Mouse (Mus musculus) gastrocnemius, postnatal 25 days (tissue): Measurements from ENCODE around the gene Nadk. TPM values are rescaled to one million over a fixed set of nuclear protein-coding genes. Genes with fewer than 3 reads are reported as not detected.

Source experiments
- DNase-seq: peaks from one replicate; pipeline ENCODE4 v3.0.0; 2022
- total RNA-seq, 2 experiments: library from RNA; stranded (reverse); gene quantifications; 1 replicate in 1 of 2; 2 replicates in 1 of 2; pipeline ENCODE4 v1.2.3; 2021

Gene Nadk
- total RNA-seq, 2 experiments from 2014 or later = 17.3 to 19.2 TPM

DNA sequence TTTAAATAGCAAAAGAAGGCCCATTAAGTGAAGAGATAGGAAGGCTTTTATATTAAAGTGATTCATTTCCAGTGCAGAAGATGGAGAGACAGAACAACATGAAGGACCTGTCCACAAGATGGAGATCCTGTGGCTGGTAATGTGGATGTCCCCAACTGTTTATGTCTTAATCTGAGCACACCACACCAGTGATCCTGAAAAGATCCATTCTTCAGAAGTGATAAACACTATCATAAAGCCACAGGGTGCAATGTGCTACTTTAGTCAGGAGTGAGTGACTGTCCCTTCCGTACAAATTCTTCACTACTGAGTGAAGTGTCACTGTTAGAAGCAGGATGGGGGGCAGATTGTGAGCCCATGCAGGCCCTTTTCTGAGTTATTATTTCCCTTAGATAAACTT is 40.6 kb downstream of the Nadk start:
- DNase-seq = no peak

DNA sequence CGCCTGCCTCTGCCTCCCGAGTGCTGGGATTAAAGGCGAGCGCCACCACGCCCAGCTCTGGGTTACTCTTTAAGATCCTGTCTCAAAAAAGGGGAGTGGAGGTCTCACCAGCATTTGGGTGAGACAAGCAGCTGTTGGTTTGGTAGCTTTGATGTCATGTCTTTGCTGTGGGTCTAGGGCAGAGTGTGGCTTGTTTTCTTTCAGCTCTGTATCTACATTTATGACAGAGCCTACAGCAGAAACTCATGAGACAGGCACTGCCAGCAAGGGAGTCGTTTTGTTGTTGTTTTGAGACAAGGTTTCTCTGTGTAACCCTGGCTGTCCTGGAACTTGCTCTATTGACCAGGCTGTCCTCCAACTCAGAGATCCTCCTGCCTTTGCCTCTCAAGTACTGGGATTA is 41.6 kb downstream of the Nadk start:
- DNase-seq = no peak

DNA sequence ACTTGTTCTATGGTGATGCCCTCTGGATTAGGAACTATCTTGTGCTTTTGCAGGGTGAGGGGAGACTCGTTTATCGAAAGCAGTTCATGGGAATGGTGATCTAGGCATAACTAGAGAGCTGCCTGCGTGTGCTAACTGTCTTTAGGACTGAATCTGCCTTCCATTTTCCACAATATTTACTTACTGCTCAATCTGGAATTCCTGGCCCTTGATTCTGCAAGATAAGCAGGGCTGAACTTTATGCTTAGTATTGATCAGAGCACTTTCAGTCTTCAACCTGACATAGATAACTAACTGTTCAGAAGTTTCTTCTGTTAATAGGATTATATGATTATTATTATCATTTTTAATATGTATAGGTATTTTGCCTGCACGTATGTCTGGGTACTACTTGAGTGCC is 43.0 kb downstream of the Nadk start:
- DNase-seq = no peak

DNA sequence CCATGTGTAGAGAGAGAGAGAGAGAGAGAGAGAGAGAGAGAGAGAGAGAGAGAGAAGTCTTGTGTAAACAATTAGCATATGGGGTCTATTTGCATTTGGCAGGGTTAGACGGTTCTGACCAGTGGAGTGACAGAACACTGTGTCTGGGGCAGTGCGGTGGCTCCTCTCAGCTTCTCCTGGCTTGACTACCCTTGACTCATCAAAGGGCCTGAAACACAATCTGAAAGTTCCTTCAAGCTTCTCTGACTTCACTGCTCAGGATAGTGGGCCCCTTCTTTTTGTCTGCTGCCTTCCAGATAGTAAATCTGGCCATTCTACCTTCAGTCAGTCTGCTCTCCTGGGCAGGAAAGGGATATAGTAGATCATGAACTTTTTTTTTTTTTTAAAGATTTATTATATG is 44.6 kb downstream of the Nadk start:
- no peak for DNase-seq

DNA sequence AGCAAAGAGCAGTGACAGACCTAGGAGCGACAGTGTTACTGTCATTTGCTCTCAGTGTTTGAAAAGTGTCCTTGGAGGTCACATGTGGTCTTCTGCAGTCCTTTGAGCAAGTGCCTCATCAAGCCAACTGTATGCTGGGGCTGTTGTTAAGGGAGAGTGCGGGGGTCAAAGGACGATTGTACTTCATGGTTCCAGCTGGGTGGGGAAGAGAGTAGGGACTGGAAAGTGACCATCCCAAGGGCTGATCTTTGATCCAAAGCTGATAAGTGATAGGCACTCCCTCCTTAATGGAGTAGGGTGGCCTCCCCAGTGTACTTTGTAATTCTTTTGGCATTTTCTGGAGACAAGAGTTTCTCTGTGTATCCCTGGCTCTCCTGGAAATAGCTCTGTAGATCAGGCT is 49.7 kb downstream of the Nadk start:
- no peak for DNase-seq

DNA sequence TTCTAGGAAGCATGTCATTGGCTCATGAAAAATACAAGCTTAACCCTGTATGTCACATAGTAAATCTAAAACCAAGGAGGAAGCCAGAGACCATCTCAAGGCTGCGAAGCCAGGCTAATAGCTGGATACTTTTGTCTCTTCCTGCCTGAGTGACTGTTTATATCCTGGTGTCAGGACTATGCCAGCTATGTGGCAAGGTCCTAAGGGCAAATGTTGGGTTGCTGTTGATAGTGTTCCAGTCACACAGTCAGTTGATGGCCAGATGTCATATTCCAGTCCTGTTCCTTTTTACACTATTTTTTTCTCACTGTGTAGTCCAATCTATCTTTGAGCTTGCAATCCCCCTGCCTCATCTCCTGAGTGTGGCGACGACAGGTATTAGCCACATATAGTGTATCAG is 51.1 kb downstream of the Nadk start:
- no peak for DNase-seq

DNA sequence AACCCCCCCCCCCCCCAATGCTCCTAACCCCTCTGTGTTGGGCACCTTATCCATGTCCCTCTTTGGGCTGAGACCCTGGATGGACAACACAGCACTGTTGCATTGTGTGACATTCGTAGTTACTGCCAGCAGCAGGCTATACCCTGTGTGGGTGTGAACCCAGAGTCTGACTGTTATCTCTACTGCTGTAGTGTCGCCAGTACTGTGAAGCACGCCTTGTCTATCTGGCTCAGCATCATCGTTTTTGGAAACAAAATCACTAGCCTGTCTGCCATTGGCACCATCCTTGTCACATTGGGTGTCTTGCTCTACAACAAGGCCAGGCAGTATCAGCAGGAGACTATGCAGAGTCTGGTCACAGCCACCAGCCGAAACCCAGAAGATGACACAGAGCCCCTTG is 56.1 kb downstream of the Nadk start:
- no peak for DNase-seq

DNA sequence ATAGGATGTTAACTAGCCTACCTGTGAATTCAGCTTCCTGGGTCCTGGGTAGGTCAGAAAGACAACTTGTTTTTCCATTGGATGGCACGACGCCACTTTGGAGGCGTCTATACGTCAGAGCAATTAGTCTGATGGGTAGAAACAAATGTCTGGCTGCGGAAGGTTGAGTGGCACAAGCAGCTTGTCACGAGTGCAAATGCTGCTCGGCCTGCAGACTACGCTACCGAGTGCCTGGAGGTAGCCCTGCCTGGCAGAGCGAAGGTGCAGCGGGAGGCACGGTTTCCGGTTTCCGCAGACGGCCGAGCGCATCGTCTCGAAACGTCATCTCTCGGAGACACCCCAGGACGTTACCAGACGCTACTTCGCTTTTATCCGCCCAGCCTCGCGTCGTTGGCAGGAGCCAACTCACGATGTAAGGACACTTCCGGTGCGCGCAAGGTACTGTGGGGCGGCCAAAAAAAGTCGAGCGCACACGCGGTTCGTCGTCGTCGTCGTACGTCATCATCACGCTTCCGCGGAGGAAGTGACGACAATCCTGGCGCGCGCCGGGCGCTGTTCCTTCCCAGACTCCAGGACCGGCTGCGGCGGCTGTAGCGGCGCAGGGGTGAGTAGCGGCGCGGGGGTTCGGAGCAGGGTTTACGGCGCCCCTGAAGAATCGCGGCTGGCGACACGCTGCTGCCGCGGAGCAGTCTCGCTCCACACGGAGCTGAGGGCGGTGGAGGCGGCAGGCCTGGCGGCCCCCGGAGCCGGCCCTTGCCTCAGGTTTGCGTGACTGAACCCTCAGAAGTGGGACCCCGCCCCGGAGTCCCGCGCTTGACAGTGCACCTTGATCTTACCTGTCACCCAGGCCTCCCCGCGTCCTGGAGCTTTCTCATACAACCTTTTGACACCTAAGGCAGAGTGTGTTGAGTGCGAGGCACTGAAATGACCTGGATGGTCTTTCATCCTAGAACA is 62.4 kb downstream of the Nadk start, which contains the start of gene Cdk11b:
Cdk11b (plus strand) TSS at position 517 of the 954 bp plus-strand sequence.
- DNase-seq = peak; percentile 96

DNA sequence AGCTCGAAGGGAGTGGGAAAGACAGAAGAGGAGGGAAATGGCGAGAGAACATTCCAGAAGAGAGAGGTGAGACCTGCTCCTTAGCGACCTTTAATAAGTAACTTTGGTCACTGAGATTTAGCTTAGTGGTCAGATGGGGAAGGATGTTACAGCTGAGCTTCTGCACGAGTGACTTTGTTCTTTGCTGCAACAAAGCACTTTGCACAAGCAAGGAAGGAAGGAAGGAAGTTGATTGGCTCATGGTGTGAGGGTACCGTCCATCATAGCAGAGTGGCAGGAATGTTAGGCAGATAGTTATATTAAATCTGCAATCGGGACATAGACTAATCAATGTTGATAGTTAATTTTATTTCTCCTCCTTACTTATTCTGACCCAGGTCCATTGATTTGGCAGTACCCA is 68.1 kb downstream of the Nadk start:
- DNase-seq = no peak

DNA sequence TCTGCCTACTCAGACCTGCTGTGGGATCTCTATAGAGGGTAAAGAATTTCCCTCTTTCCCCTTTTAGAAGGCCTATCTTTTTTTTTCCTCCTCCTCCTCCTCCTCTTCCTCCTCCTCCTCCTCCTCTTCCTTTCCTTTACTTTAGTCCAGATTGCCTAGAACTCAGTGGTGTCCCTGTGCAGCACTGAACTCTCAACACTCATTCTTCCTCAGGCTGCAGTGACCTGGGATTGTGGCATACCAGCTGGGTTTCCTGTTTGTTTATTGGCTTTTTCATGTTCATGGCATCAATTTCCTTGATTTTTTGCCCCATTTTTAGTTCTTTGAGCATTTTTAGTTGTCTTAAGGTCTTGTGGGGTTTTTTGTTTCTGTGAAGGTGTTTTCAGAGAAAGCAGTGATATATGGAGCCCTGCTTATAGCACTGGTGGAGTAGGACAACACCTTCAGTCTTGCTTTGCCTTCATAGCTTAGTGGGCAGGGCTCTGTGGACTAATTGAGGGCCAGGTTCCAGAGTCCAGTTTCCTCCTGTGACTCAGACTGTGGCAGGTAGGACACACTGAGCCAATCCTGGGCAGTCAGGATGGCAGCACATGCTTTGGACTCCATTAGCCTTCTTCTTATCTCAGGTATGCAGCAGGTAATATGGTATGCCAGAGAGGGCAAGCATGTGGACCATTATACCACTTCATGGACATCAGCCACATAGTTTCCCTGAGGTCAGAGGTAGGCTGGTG is 73.8 kb downstream of the Nadk start:
- no peak for DNase-seq

Other genes with a start within 250 kb of the Nadk start
- 1 to 10 TPM; 1.5 to 3.8 TPM for gene Prkcz, start 201.0 kb upstream of the Nadk start, total RNA-seq
- gene Gabrd, start 164.3 kb upstream of the Nadk start, total RNA-seq = 1 to 10 TPM in 1 of 2 experiments, under 1 TPM in 1; 0.56 to 1.3 TPM
- under 1 TPM; 0.77 to 0.94 TPM for gene Cfap74, start 153.2 kb upstream of the Nadk start, total RNA-seq
- gene Tmem52, start 93.3 kb upstream of the Nadk start, total RNA-seq = 100 to 1,000 TPM; 262 to 263 TPM
- gene Gnb1, start 71.0 kb upstream of the Nadk start, total RNA-seq = 10 to 100 TPM; 59.1 to 72.0 TPM
- 1 to 10 TPM; 3.7 TPM for gene Slc35e2, start 39.0 kb downstream of the Nadk start, total RNA-seq
- gene Cdk11b, start 62.5 kb downstream of the Nadk start, total RNA-seq = 10 to 100 TPM; 25.9 to 26.1 TPM
- gene Gm10563, start 83.0 kb downstream of the Nadk start, total RNA-seq = not detected
- gene Mmp23, start 91.0 kb downstream of the Nadk start, total RNA-seq = 1 to 10 TPM; 3.0 to 5.0 TPM
- 10 to 100 TPM; 14.4 to 14.5 TPM for gene Mib2, start 106.8 kb downstream of the Nadk start, total RNA-seq
- gene Fndc10, start 132.0 kb downstream of the Nadk start, total RNA-seq = 1 to 10 TPM; 1.5 to 1.7 TPM
- 10 to 100 TPM; 32.4 to 36.3 TPM for gene Ssu72, start 142.4 kb downstream of the Nadk start, total RNA-seq
- under 1 TPM; 0.26 to 0.27 TPM for gene Tmem240, start 172.4 kb downstream of the Nadk start, total RNA-seq
- 10 to 100 TPM; 26.3 to 31.4 TPM for gene Atad3a, start 198.7 kb downstream of the Nadk start, total RNA-seq
- 1 to 10 TPM; 5.0 to 5.4 TPM for gene Vwa1, start 212.3 kb downstream of the Nadk start, total RNA-seq
- under 1 TPM; 0.88 to 0.92 TPM for gene Tmem88b, start 223.5 kb downstream of the Nadk start, total RNA-seq
- gene Ankrd65, start 228.1 kb downstream of the Nadk start, total RNA-seq = not detected
- gene Mrpl20, start 240.5 kb downstream of the Nadk start, total RNA-seq = 10 to 100 TPM; 45.1 to 47.7 TPM